Mouse (Mus musculus): Measurements from ENCODE around the gene Olfr824.
"Not testable (repeated sequence)": the region's sequence is repeated elsewhere in the genome, so short reads cannot be mapped to it uniquely, and the experiment has no call there.

Olfr824 gene

DNA sequence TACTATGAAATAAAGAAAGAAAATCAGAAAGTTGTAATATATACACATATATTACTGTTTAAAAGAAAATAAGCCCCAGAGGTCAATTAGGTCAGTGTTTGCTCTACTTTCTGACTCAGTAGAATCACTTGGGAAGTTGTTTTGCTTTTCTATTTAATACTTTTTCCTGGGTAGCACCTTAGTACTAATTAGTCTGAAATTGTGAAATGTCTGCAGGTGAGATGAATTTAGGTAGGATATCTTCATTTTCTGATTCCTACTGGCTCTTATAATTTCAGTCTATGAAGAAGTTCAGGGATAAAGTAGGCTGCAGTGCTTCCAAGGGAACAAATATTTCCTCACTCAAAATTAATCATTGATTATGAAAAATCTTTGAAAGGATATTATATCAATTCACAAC is at the start of gene Olfr824:
Olfr824 (minus strand) TSS at position 101 of the 400 bp plus-strand sequence.
- DNase-seq (ENCODE audit: low read depth): not testable (repeated sequence)

DNA sequence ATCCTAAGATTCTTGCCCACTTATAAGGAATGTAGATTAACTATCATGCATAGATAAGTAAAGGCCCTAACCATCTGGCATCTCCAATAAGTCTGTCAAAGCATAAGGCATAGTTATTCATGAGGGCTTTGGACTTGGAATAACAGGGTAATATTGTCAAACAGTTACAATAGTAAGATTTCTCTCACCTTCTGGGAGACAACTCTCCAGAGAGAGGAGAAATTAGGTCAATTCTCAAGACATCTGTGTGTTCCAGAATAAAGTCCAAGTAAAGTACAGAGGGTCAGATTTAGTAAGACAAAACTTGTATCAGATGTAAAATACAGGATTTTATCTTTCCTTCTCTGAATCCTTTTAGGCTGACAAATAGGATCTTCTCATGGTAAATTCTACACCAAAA is 36.9 kb upstream of the Olfr824 start, which contains the start of gene Olfr825:
Olfr825 (minus strand) TSS at position 101 of the 400 bp plus-strand sequence.
- DNase-seq (ENCODE audit: low read depth): no peak

- no peak for DNase-seq (ENCODE audit: low read depth)
Measured at GRCm38 (mm10) chr10:130165196-130165595, 35.4 kb upstream of the Olfr824 start.

DNA sequence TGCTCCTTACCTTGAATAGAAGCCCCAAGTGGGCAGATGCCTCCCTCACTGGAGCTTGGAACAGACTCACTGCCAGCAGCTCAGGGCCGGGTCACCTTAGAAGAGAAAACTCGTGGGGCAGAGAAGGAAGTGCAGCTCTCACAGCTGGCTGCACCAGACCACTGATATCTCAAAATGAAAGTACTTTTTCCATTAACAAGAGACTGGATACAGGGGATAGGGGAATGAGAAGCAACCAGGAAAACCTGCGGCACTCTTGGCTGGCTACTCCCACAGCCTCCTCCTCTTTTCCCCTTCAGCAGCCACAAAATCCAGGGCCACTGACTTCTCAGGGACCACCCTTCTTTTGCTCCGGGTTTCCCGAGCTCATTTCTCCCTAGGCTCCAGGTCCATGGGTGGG is 14.3 kb upstream of the Olfr824 start:
- no peak for DNase-seq (ENCODE audit: low read depth)

DNA sequence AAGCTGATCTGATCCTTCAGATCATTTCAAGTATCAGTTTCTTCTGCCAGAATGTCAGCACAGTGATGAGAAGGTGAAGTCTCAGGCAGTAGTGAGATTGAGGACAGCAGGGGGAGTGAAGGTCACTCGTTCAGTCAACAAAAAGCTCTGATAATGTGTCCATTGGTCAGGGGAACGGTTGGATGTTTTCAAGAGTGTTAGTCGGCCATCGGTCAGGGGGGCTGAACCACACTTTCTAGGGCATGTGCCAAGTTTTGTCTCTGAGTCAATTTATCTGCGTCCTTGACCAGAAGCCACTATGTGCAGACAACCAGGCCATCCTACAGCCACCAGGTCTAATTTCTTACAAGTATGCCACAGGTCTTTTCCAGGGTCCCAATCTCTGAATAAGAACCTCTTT is 12.7 kb upstream of the Olfr824 start:
- DNase-seq (ENCODE audit: low read depth): not testable (repeated sequence)

- no peak for DNase-seq (ENCODE audit: low read depth)
Measured at GRCm38 (mm10) chr10:130134811-130135210, 5.0 kb upstream of the Olfr824 start.

- DNase-seq (ENCODE audit: low read depth): not testable (repeated sequence)
Measured at GRCm38 (mm10) chr10:130116045-130116444, 13.8 kb downstream of the Olfr824 start.

DNA sequence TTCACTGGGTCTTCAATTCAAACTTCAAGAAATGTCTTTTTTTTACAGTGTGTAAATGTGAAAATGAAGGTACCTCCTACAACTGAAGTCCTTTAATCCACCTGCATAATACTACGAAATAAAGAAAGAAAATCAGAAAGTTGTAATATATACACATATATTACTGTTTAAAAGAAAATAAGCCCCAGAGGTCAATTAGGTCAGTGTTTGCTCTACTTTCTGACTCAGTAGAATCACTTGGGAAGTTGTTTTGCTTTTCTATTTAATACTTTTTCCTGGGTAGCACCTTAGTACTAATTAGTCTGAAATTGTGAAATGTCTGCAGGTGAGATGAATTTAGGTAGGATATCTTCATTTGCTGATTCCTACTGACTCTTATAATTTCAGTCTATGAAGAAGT is 14.5 kb downstream of the Olfr824 start, which contains the start of gene Olfr823:
Olfr823 (minus strand) TSS at position 101 of the 400 bp plus-strand sequence.
- DNase-seq (ENCODE audit: low read depth): not testable (repeated sequence)

- DNase-seq (ENCODE audit: low read depth): no peak
Measured at GRCm38 (mm10) chr10:130096104-130096503, 33.7 kb downstream of the Olfr824 start.

DNA sequence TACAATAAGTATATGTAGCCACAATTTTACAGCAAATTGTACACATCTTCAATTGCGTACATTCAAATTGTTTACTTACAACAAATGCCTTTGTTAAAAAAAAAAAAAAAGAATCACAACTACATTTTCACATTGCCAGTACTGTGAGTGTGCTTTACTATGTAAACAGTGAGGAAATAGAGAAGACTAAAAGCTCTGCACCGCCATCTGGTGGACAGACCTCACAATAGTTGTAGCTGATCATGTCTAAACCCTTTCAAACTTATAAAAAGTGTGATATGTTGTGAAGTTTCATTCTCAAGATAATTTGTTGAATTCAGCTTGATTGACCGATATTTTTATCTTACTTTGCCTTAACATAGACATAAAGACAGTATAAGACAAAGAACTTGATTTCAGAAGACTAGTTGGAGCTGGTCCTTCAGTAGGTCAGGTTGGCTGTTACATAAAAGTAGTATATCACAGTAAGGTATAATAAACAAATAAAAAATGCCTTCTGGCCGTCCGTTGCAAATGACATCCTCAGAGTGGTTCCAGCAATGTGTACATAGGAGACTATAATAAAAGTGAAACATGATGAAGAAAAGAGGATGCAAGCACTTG is 36.9 kb downstream of the Olfr824 start:
- peak; percentile 8 for DNase-seq (ENCODE audit: low read depth)

All from naive thymus-derived CD4-positive, alpha-beta T cell, adult 2 months (primary cell).